Mouse (Mus musculus) CH12.LX (cell line): ENCODE measurements around the gene Gpcpd1.

Experiments used
- CTCF ChIP-seq, 2 experiments: IDR thresholded peaks in 1 of 2; conservative IDR thresholded peaks in 1 of 2; 2 replicates each; pipeline ENCODE4 v1.5.1; 2011 to 2012; ENCODE audit warnings: low read depth in 2 of 2, low read length in 2 of 2, improper control_type of control experiment in 1 of 2, inconsistent platforms in 1 of 2, mild to moderate bottlenecking in 1 of 2, moderate library complexity in 1 of 2
- EP300 ChIP-seq: IDR thresholded peaks from 2 replicates; pipeline ENCODE4 v1.6.1; 2011; ENCODE audit warnings: low read length, improper control_type of control experiment
- GABPA ChIP-seq: IDR thresholded peaks from 2 replicates; pipeline ENCODE4 v1.6.1; 2012; ENCODE audit warnings: low read depth, low read length, improper control_type of control experiment, inconsistent platforms; ENCODE audit not compliant: insufficient replicate concordance
- MAFK ChIP-seq: IDR thresholded peaks from 2 replicates; pipeline ENCODE4 v1.6.1; 2011; ENCODE audit warnings: low read length, improper control_type of control experiment; ENCODE audit not compliant: insufficient replicate concordance
- MXI1 ChIP-seq: IDR thresholded peaks from 2 replicates; pipeline ENCODE4 v1.6.1; 2011; ENCODE audit warnings: mild to moderate bottlenecking, low read depth, low read length, improper control_type of control experiment
- NELFE ChIP-seq: IDR thresholded peaks from 2 replicates; pipeline ENCODE4 v1.6.1; 2011; ENCODE audit warnings: low read depth, low read length, improper control_type of control experiment
- POLR2A ChIP-seq: IDR thresholded peaks from 2 replicates; pipeline ENCODE4 v1.6.1; 2011; ENCODE audit warnings: low read depth, mild to moderate bottlenecking, improper control_type of control experiment, low read length
- SIN3A ChIP-seq: IDR thresholded peaks from 2 replicates; pipeline ENCODE4 v1.6.1; 2012; ENCODE audit warnings: low read length, improper control_type of control experiment, inconsistent platforms
- USF1 ChIP-seq: IDR thresholded peaks from 2 replicates; pipeline ENCODE4 v1.6.1; 2014; ENCODE audit warnings: low read depth, mild to moderate bottlenecking, inconsistent platforms, low read length, improper control_type of control experiment

DNA sequence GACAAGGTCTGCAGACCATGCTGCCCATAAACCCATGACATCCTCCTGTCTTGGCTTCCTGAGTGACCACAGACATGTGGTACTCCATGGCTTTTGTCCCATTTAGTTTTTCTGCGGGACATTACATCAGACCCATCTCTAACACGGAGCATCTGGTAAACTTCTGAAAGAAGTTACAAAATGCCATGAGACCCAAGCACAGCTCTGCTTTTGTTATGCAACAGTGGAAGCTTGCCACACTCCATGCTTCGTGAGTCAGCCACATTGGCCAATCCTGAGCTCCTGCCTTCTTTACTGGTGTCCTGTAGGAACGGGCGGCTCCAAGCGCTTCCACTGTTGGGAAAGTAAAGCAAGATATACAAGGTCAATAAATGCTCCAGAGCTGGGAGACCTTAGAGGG is 11.6 kb upstream of the Gpcpd1 start:
- TF ChIP-seq MXI1: no peak
- no peak for TF ChIP-seq POLR2A
- no peak for TF ChIP-seq SIN3A
- no peak for TF ChIP-seq CTCF (conservative IDR thresholded peaks at IDR 0.05 in 1 of 2, IDR thresholded peaks at IDR 0.05 in 1 of 2; ENCODE audit: low read depth in 2 of 2, low read length in 2 of 2)
- TF ChIP-seq NELFE: no peak
- no peak for TF ChIP-seq EP300
- no peak for TF ChIP-seq MAFK
- TF ChIP-seq GABPA: no peak
- no peak for TF ChIP-seq USF1
